Mouse (Mus musculus) CH12.LX (cell line): ENCODE results near the gene Ern1.

Experiments
- CTCF ChIP-seq, 2 experiments: IDR thresholded peaks in 1 of 2; conservative IDR thresholded peaks in 1 of 2; 2 replicates each; pipeline ENCODE4 v1.5.1; 2011 to 2012; ENCODE audit warnings: low read depth in 2 of 2, low read length in 2 of 2, improper control_type of control experiment in 1 of 2, inconsistent platforms in 1 of 2, mild to moderate bottlenecking in 1 of 2, moderate library complexity in 1 of 2
- EP300 ChIP-seq: IDR thresholded peaks from 2 replicates; pipeline ENCODE4 v1.6.1; 2011; ENCODE audit warnings: low read length, improper control_type of control experiment
- POLR2A ChIP-seq: IDR thresholded peaks from 2 replicates; pipeline ENCODE4 v1.6.1; 2011; ENCODE audit warnings: low read depth, mild to moderate bottlenecking, improper control_type of control experiment, low read length

GRCm38 (mm10) chr11:106520404-106520803 is 32.8 kb upstream of the Ern1 start:
- TF ChIP-seq CTCF (conservative IDR thresholded peaks at IDR 0.05 in 1 of 2, IDR thresholded peaks at IDR 0.05 in 1 of 2; ENCODE audit: low read depth in 2 of 2, low read length in 2 of 2) = no peak
- no peak for TF ChIP-seq EP300
- no peak for TF ChIP-seq POLR2A
